Mouse (Mus musculus) kidney, embryonic 16.5 days (tissue): ENCODE measurements around the gene Tbc1d30. TPM values are rescaled to one million over a fixed set of nuclear protein-coding genes. Genes with fewer than 3 reads are reported as not detected.

Experiments
- ATAC-seq: fragments of 200-750 bp; cut with Nextera tagmentation; 2 replicates; pipeline ENCODE4 v1.8.0; 2017; ENCODE audit warnings: moderate TSS enrichment; ENCODE audit not compliant: low FRiP score, low TSS enrichment
- H3K27ac ChIP-seq: fragments of 300-500 bp; sonication (generic); 2 replicates; pipeline ENCODE4 v1.5.1; 2014; ENCODE audit warnings: low read length
- H3K27me3 ChIP-seq: fragments of 300-500 bp; sonication (generic); 2 replicates; pipeline ENCODE4 v1.6.1; 2014; ENCODE audit warnings: low read length, control low read depth, mixed read lengths; ENCODE audit not compliant: insufficient read depth
- H3K36me3 ChIP-seq: fragments of 300-500 bp; sonication (generic); 2 replicates; pipeline ENCODE4 v1.6.1; 2014; ENCODE audit warnings: low read length, control low read depth, mixed read lengths; ENCODE audit not compliant: insufficient read depth
- H3K4me1 ChIP-seq: fragments of 300-500 bp; sonication (generic); 2 replicates; pipeline ENCODE4 v1.6.1; 2014; ENCODE audit warnings: low read length, control low read depth, mixed read lengths; ENCODE audit not compliant: insufficient read depth
- H3K4me2 ChIP-seq: fragments of 300-500 bp; sonication (generic); replicated peaks from 2 replicates; pipeline ENCODE4 v1.6.1; 2014; ENCODE audit warnings: low read depth, low read length
- H3K4me3 ChIP-seq: fragments of 300-500 bp; sonication (generic); 2 replicates; pipeline ENCODE4 v1.5.1; 2014; ENCODE audit warnings: mild to moderate bottlenecking, low read length
- H3K9ac ChIP-seq: fragments of 300-500 bp; sonication (generic); replicated peaks from 2 replicates; pipeline ENCODE4 v1.6.1; 2014; ENCODE audit warnings: low read length
- H3K9me3 ChIP-seq: fragments of 300-500 bp; sonication (generic); 2 replicates; pipeline ENCODE4 v1.6.1; 2016; ENCODE audit warnings: low read length, control low read depth
- WGBS: fragments of 180-500 bp; shearing (Covaris S2); extraction: QIAGEN DNeasy Blood & Tissue Kit; methylation state at CpG from one replicate; pipeline ENCODE4 v1.1.7; 2014; 5-methylcytosine and 5-hydroxymethylcytosine counted together
- polyA plus RNA-seq: library from polyadenylated mRNA; unstranded; fragments of >200 nt; fragmentation: Nextera tagmentation; extraction: Ambion mirVana; gene quantifications from 2 replicates; pipeline ENCODE4 v1.2.1, GENCODE M21; 2015

Tbc1d30 gene
- polyA plus RNA-seq, 1 experiment from 2014 or later = 0.80 TPM

DNA sequence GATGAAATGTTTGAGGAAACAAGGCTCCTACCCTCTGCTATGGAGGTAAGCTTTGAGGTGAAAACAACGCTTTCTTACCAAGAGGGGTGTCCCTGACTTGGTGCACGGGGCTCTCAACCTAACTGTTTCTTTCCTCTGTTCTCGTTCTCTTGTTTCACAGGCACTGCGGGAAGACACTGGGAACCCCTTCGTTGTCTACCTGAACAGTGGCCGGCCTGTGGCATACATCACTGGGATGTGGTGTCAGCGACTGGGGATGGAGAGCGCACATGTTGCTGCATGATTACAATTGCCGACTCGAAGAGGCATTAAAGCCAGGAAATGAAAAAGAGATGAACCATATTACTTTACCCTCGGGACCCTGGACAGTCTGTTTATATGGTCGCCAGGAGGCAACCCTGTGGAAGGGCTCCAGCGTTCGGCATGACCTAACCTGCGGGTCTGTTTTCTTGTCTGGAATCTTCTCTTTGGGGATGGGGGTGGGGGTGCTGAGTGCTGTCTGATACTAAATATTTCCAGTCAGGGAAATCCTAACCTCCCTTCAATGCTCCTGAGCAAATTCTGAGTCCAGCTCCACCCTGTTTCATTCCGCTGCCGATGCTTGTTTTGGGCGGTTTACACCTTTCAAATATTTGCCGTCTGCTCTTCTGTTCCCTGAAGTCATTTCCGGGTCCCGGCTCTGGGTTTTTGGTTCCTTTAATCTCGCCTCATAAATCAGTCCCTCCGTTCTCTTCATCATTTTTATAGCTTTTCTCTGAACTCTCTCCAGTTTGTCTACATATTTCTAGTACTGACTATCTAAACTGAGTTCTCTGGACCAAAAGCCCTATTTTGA is 107.5 kb downstream of the Tbc1d30 start:
- peak overlapping the region; percentile 36 for H3K4me2 ChIP-seq
- no peak overlapping the region for H3K4me3 ChIP-seq
- H3K27ac ChIP-seq = peak overlapping the region; percentile 61
- peaks cover 9% of the 10 kb centered on the region; the same call in 1 of the 2 replicates for H3K27me3 ChIP-seq
- 19% methylated on average over 23 of the region's 23 CpGs for WGBS
- no peak for ATAC-seq
- H3K9ac ChIP-seq = no peak overlapping the region
- H3K9me3 ChIP-seq = peaks cover 2% of the 10 kb centered on the region; the same call in 1 of the 2 replicates
- H3K4me1 ChIP-seq = peaks cover 18% of the 10 kb centered on the region
- H3K36me3 ChIP-seq = no peaks in the 10 kb centered on the region

DNA sequence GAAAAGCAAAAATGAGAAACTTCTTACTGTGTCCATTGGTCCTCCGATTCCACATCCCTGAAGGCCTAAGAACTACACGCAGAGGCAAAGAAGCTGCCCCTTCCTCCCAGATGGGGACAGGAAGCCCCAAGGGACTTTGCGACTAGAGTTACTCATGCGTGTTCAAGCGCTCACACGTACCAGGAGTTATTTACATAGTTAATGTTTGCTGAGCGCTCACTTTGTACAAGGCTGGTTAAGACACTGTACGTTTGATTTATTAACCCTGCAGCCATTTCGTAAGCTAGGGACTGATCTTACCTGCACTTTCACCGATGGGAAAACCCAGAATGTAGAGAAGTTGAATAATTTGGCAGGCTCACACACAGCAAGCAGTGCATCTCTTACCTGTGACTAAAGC is 108.5 kb downstream of the Tbc1d30 start:
- Histone ChIP-seq H3K9me3 (peaks cover 2% of the 10 kb centered on the region; the same call in 1 of the 2 replicates), H3K36me3 (no peaks in the 10 kb centered on the region), H3K27ac (peak overlapping the region; percentile 61), H3K4me1 (peaks cover 18% of the 10 kb centered on the region), H3K4me2 (no peak overlapping the region), H3K4me3 (no peak overlapping the region), H3K9ac (no peak overlapping the region), H3K27me3 (peaks cover 13% of the 10 kb centered on the region; the same call in 1 of the 2 replicates)
- ATAC-seq = peak; percentile 87
- 39% methylated on average over 10 of the region's 10 CpGs for WGBS

DNA sequence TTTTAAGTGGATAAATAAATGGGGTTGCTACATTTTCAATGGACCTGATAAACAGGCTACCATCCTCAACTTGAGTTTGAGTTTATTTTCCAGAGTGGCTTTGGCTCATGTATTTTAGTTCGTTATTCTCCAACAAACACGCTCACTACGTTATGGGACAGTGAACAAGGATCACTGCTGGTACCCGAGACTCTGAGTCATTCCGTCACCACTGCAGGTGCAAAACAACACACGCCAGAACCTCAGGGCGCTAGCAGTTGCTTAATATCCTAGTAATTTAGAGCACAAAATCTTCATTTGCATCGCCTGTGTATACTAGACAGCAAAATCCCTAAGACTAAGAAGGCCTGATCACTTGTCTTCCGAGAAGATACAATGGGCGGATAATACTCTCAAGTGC is 112.0 kb downstream of the Tbc1d30 start:
- peaks cover 13% of the 10 kb centered on the region; the same call in 1 of the 2 replicates for H3K27me3 ChIP-seq
- no peak overlapping the region for H3K4me3 ChIP-seq
- ATAC-seq = no peak
- H3K4me2 ChIP-seq = no peak overlapping the region
- H3K9me3 ChIP-seq = peaks cover 2% of the 10 kb centered on the region; the same call in 1 of the 2 replicates
- H3K27ac ChIP-seq = no peak overlapping the region
- no peak overlapping the region for H3K9ac ChIP-seq
- 70% methylated on average over 10 of the region's 10 CpGs for WGBS
- peaks cover 14% of the 10 kb centered on the region for H3K4me1 ChIP-seq
- H3K36me3 ChIP-seq = no peaks in the 10 kb centered on the region

DNA sequence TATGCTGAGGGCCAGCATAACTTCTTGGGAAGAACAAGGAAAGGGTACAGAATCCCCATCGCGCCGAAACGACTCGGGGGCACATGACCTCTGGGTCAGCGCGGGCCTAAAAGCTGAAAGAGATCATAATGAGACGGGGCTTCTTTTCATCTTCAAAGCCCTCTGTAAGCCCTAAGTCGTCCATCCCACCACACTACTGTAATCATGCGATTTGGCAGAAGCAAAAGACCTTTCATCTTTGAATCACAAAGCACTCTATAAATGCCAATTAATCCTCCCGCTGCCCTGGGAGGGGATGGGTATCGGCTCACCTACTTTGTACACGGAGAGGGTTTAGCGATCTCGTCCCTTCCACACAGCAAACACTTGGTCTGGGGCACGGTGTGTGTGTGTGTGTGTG is 112.5 kb downstream of the Tbc1d30 start:
- Histone ChIP-seq H3K36me3 (no peaks in the 10 kb centered on the region), H3K27ac (no peak overlapping the region), H3K4me2 (no peak overlapping the region), H3K4me3 (no peak overlapping the region), H3K9me3 (peaks cover 2% of the 10 kb centered on the region; the same call in 1 of the 2 replicates), H3K27me3 (peaks cover 16% of the 10 kb centered on the region; the same call in 1 of the 2 replicates), H3K4me1 (peaks cover 9% of the 10 kb centered on the region), H3K9ac (no peak overlapping the region)
- no peak for ATAC-seq
- 52% methylated on average over 16 of the region's 16 CpGs for WGBS

DNA sequence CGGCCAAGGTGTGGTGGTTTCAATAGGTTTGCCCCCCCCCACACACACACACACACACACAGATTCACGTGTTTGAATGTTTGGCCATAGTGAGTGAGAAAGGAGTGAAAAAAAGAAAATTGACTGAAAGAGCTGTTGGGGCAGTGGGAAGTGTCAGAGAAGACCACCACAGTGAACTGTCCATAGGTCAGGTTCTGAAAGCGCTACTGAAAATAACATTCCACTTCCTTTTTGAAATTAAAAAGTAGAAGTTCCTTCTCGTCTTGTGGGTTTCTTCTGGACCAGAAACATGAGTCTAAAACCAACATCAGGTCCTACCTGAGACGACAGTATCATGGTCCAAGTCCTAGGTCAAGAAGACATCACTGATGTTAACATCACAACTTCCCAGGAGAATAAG is 113.7 kb downstream of the Tbc1d30 start:
- Histone ChIP-seq H3K27me3 (peaks cover 20% of the 10 kb centered on the region; the same call in 1 of the 2 replicates), H3K36me3 (no peaks in the 10 kb centered on the region), H3K4me3 (no peak overlapping the region), H3K4me2 (no peak overlapping the region), H3K9me3 (peaks cover 2% of the 10 kb centered on the region; the same call in 1 of the 2 replicates), H3K9ac (no peak overlapping the region), H3K4me1 (no peaks in the 10 kb centered on the region), H3K27ac (no peak overlapping the region)
- WGBS = 79% methylated on average over 5 of the region's 5 CpGs
- no peak for ATAC-seq

DNA sequence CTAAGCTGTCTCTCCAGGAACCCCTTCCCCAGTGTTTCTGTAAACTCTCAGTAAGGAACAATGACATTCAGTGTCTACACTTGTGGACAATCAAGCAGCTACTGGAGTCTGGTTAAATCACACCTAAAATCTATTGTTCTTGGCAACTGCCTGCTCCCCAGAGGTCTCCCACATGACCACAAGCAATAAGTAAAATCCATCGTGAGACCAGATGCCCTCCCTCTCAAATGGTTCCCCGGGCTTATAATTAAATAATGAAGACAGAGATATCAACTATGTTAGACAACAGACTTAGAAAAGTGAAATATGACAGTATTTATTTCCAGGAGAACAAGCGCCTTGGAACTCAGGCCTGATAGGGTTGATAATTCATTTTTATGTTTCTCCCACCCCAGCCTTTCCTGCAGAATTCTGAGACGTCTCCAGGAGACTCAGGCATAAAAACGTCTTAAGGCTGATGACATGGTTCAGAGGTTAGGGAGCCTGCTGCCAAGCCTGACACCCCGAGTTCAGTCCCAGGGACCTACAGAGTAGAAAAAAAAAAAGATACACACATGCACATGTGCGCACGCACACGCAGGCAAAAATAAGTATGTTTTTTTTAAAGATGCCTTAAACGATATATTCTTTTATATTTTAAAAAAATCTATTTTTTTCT is 115.8 kb downstream of the Tbc1d30 start:
- H3K27me3 ChIP-seq = peaks cover 15% of the 10 kb centered on the region
- WGBS = 38% methylated on average over 10 of the region's 10 CpGs
- H3K4me1 ChIP-seq = no peaks in the 10 kb centered on the region
- H3K27ac ChIP-seq = no peak overlapping the region
- no peak overlapping the region for H3K9ac ChIP-seq
- peak; percentile 83 for ATAC-seq
- H3K4me3 ChIP-seq = no peak overlapping the region
- H3K4me2 ChIP-seq = no peak overlapping the region
- no peaks in the 10 kb centered on the region for H3K36me3 ChIP-seq
- peaks cover 18% of the 10 kb centered on the region; the same call in 1 of the 2 replicates for H3K9me3 ChIP-seq

DNA sequence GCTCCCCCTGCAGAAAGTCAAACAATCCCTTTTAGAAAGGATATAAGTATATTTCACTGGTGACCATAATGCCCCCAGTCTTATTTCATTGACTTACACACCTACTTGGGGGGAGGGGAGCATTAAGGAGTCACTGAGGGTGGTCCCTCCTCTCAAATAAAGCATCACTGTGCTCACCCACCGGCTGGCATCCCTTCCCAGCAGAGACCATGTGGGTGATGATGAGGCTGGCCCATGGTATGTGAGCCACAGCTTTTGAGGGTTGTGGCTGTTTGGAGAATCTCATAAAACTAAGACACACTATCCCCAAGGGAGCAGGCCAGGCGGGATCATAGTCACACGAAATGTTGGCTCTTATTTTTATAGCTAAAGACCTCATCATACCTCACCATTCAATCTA is 116.6 kb downstream of the Tbc1d30 start:
- H3K4me2 ChIP-seq = no peak overlapping the region
- WGBS = 58% methylated on average over 3 of the region's 3 CpGs
- ATAC-seq = no peak
- peaks cover 15% of the 10 kb centered on the region for H3K27me3 ChIP-seq
- H3K27ac ChIP-seq = no peak overlapping the region
- H3K9ac ChIP-seq = no peak overlapping the region
- H3K9me3 ChIP-seq = peaks cover 16% of the 10 kb centered on the region; the same call in 1 of the 2 replicates
- no peak overlapping the region for H3K4me3 ChIP-seq
- no peaks in the 10 kb centered on the region for H3K36me3 ChIP-seq
- no peaks in the 10 kb centered on the region for H3K4me1 ChIP-seq

DNA sequence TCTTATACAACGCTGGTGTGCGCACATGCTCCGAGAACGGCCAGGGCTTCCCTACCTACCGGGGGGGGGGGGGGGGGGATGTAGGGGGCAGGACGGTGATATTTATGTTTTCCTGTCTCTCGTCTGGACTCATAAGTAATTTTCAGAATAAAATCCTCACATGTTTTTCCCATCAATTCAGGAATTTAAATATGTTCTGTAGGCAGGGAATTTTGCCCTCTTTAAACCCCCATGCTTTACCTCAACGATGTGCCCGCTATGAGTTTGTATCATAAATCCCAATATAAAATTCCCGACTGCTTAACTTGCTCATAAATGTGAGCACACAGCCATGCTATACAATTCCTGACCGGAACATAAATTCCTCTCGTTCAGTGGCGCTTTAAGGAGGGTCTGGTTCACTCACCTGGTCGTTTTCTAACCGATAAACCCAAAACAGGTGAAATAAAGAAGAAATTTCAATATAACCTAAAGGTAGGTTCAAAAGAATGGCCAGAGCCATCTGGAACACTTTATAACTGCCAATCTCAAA is 122.6 kb downstream of the Tbc1d30 start:
- H3K4me1 ChIP-seq = no peaks in the 10 kb centered on the region
- ATAC-seq = no peak

DNA sequence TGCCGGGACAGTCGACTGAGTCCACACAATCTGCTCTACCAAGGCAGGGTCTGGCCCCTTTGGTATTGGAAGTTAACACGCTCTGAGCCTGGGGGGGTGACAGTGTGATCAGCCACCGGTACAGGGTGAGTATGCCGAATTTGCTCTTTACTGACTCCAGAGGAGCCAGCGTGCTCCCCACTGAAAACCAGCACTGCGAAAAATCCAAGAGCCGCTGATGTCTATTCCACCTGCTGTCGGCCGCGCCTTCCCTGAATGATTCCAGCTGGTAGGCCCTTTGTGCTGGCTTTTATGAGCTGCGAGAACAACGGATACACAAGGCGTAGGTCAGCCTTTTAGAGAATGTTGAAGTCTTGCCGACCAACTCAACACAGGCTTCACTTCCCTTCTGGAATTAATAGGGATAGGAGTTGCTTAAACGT is 123.1 kb downstream of the Tbc1d30 start:
- H3K9me3 ChIP-seq = peaks cover 16% of the 10 kb centered on the region; the same call in 1 of the 2 replicates
- peaks cover 2% of the 10 kb centered on the region for H3K27me3 ChIP-seq
- no peak for ATAC-seq
- no peak overlapping the region for H3K4me3 ChIP-seq
- H3K4me1 ChIP-seq = no peaks in the 10 kb centered on the region
- 46% methylated on average over 16 of the region's 16 CpGs for WGBS
- H3K27ac ChIP-seq = no peak overlapping the region
- no peak overlapping the region for H3K9ac ChIP-seq
- no peak overlapping the region for H3K4me2 ChIP-seq
- no peaks in the 10 kb centered on the region for H3K36me3 ChIP-seq

More for the DNA sequence above, 122.6 kb downstream of the Tbc1d30 start:
- peaks cover 3% of the 10 kb centered on the region for H3K27me3 ChIP-seq
- H3K9ac ChIP-seq = no peak overlapping the region
- H3K9me3 ChIP-seq = peaks cover 16% of the 10 kb centered on the region; the same call in 1 of the 2 replicates
- H3K36me3 ChIP-seq = no peaks in the 10 kb centered on the region
- H3K4me3 ChIP-seq = no peak overlapping the region
- H3K4me2 ChIP-seq = no peak overlapping the region
- WGBS = 68% methylated on average over 15 of the region's 15 CpGs
- no peak overlapping the region for H3K27ac ChIP-seq
